Mouse (Mus musculus): ENCODE measurements around the gene Ntrk3.

GRCm38 (mm10) chr7:78643667-78644066, 94.1 kb downstream of the Ntrk3 start:
- peak; percentile 21; the same call in 1 of the 2 replicates for TF ChIP-seq CTCF (IDR thresholded peaks at IDR 0.05; ENCODE audit: low read depth, low read length)
- no peak for TF ChIP-seq POLR2A (IDR thresholded peaks at IDR 0.05; ENCODE audit: extremely low read depth, insufficient read depth, low read length)

Measured in liver, adult 2 months (tissue).